Mouse (Mus musculus) intestine, embryonic 15.5 days (tissue): Measurements from ENCODE around the gene Sox5. TPM values are rescaled to one million over a fixed set of nuclear protein-coding genes. Genes with fewer than 3 reads are reported as not detected.
"Not testable (repeated sequence)": the region's sequence is repeated elsewhere in the genome, so short reads cannot be mapped to it uniquely, and the experiment has no call there.

Experiments
- ATAC-seq: fragments of 200-750 bp; cut with Nextera tagmentation; 2 replicates; pipeline ENCODE4 v1.8.0; 2017; ENCODE audit warnings: moderate TSS enrichment, moderate library complexity
- H3K27ac ChIP-seq: fragments of 300-500 bp; sonication (generic); 2 replicates; pipeline ENCODE4 v1.5.1; 2015; ENCODE audit warnings: mild to moderate bottlenecking, inconsistent platforms
- H3K27me3 ChIP-seq: fragments of 300-500 bp; sonication (generic); replicated peaks from 2 replicates; pipeline ENCODE4 v1.6.1; 2015; ENCODE audit warnings: inconsistent platforms
- H3K36me3 ChIP-seq: fragments of 300-500 bp; sonication (generic); 2 replicates; pipeline ENCODE4 v1.6.1; 2015; ENCODE audit warnings: inconsistent platforms
- H3K4me1 ChIP-seq: fragments of 300-500 bp; sonication (generic); replicated peaks from 2 replicates; pipeline ENCODE4 v1.6.1; 2015; ENCODE audit warnings: inconsistent platforms
- H3K4me2 ChIP-seq: fragments of 300-500 bp; sonication (generic); replicated peaks from 2 replicates; pipeline ENCODE4 v1.6.1; 2015; ENCODE audit warnings: mild to moderate bottlenecking, inconsistent platforms
- H3K4me3 ChIP-seq: fragments of 300-500 bp; sonication (generic); replicated peaks from 2 replicates; pipeline ENCODE4 v1.5.1; 2015; ENCODE audit warnings: inconsistent platforms
- H3K9ac ChIP-seq: fragments of 300-500 bp; sonication (generic); 2 replicates; pipeline ENCODE4 v1.6.1; 2015; ENCODE audit warnings: inconsistent platforms
- H3K9me3 ChIP-seq: fragments of 300-500 bp; sonication (generic); 2 replicates; pipeline ENCODE4 v1.6.1; 2016; ENCODE audit warnings: inconsistent platforms
- WGBS: fragments of 180-500 bp; shearing (Covaris S2); methylation state at CpG from one replicate; pipeline ENCODE4 v1.1.7; 2015; 5-methylcytosine and 5-hydroxymethylcytosine counted together
- polyA plus RNA-seq: library from polyadenylated mRNA; unstranded; fragments of >200 nt; fragmentation: Nextera tagmentation; extraction: Ambion mirVana; gene quantifications from 2 replicates; pipeline ENCODE4 v1.2.1, GENCODE M21; 2015

The Sox5 gene
- polyA plus RNA-seq, 1 experiment from 2014 or later = 12.9 TPM

GRCm38 (mm10) chr6:144283191-144283590, 498.6 kb downstream of the Sox5 start:
- Histone ChIP-seq H3K27me3 (no peaks in the 10 kb centered on the region), H3K4me1 (no peaks in the 10 kb centered on the region), H3K27ac (no peak overlapping the region), H3K36me3 (no peaks in the 10 kb centered on the region), H3K9me3 (no peaks in the 10 kb centered on the region), H3K4me3 (no peak overlapping the region), H3K4me2 (no peak overlapping the region), H3K9ac (no peak overlapping the region)
- no peak for ATAC-seq
- WGBS = 58% methylated on average over 8 of the region's 8 CpGs

- Histone ChIP-seq H3K36me3 (no peaks in the 10 kb centered on the region), H3K9me3 (no peaks in the 10 kb centered on the region), H3K4me3 (no peak overlapping the region), H3K4me2 (no peak overlapping the region), H3K9ac (no peak overlapping the region), H3K27me3 (no peaks in the 10 kb centered on the region), H3K27ac (no peak overlapping the region), H3K4me1 (no peaks in the 10 kb centered on the region)
- WGBS = 73% methylated on average over 12 of the region's 12 CpGs
- ATAC-seq = no peak
These were observed 499.0 kb downstream of the Sox5 start for GRCm38 (mm10) chr6:144282756-144283155.

GRCm38 (mm10) chr6:144281661-144282060, 500.1 kb downstream of the Sox5 start:
- H3K4me2 ChIP-seq = no peak overlapping the region
- H3K9me3 ChIP-seq = no peaks in the 10 kb centered on the region
- WGBS = 86% methylated on average over 3 of the region's 3 CpGs
- no peak overlapping the region for H3K4me3 ChIP-seq
- no peak for ATAC-seq
- no peaks in the 10 kb centered on the region for H3K27me3 ChIP-seq
- no peak overlapping the region for H3K27ac ChIP-seq
- no peaks in the 10 kb centered on the region for H3K4me1 ChIP-seq
- H3K9ac ChIP-seq = no peak overlapping the region
- no peaks in the 10 kb centered on the region for H3K36me3 ChIP-seq

- no peaks in the 10 kb centered on the region for H3K9me3 ChIP-seq
- no peak for ATAC-seq
- no peaks in the 10 kb centered on the region for H3K27me3 ChIP-seq
- no peak overlapping the region for H3K27ac ChIP-seq
- H3K36me3 ChIP-seq = no peaks in the 10 kb centered on the region
- H3K4me1 ChIP-seq = no peaks in the 10 kb centered on the region
- H3K4me3 ChIP-seq = no peak overlapping the region
- no peak overlapping the region for H3K9ac ChIP-seq
- H3K4me2 ChIP-seq = no peak overlapping the region
- 40% methylated on average over 13 of the region's 13 CpGs for WGBS
These were observed 503.2 kb downstream of the Sox5 start for GRCm38 (mm10) chr6:144278505-144279053.

- not testable (repeated sequence) for H3K4me2 ChIP-seq, H3K4me1 ChIP-seq, H3K27me3 ChIP-seq, H3K36me3 ChIP-seq, H3K9ac ChIP-seq, H3K4me3 ChIP-seq, H3K27ac ChIP-seq, H3K9me3 ChIP-seq
- ATAC-seq = peak; percentile 56
- 47% methylated on average over 4 of the region's 4 CpGs for WGBS
These were observed 508.4 kb downstream of the Sox5 start for GRCm38 (mm10) chr6:144273425-144273824.

GRCm38 (mm10) chr6:144271326-144271725, 510.5 kb downstream of the Sox5 start:
- no peak overlapping the region for H3K4me2 ChIP-seq
- H3K27ac ChIP-seq = no peak overlapping the region
- 0 out of 2 replicates have a peak, but pooled peaks cover 3% of the 10 kb centered on the region for H3K4me1 ChIP-seq
- H3K9ac ChIP-seq = no peak overlapping the region
- H3K27me3 ChIP-seq = no peaks in the 10 kb centered on the region
- no peak for ATAC-seq
- 93% methylated on average over 2 of the region's 2 CpGs for WGBS
- no peaks in the 10 kb centered on the region for H3K36me3 ChIP-seq
- H3K4me3 ChIP-seq = no peak overlapping the region
- H3K9me3 ChIP-seq = no peaks in the 10 kb centered on the region

GRCm38 (mm10) chr6:144270306-144270705, 511.5 kb downstream of the Sox5 start:
- no peak overlapping the region for H3K9ac ChIP-seq
- no peak for ATAC-seq
- no peaks in the 10 kb centered on the region for H3K9me3 ChIP-seq
- H3K27me3 ChIP-seq = no peaks in the 10 kb centered on the region
- H3K4me1 ChIP-seq = 0 out of 2 replicates have a peak, but pooled peaks cover 3% of the 10 kb centered on the region
- H3K27ac ChIP-seq = no peak overlapping the region
- no peaks in the 10 kb centered on the region for H3K36me3 ChIP-seq
- H3K4me3 ChIP-seq = no peak overlapping the region
- no peak overlapping the region for H3K4me2 ChIP-seq
- WGBS = 79% methylated on average over 3 of the region's 3 CpGs

- 48% methylated on average over 4 of the region's 4 CpGs for WGBS
- Histone ChIP-seq H3K9me3 (no peaks in the 10 kb centered on the region), H3K36me3 (no peaks in the 10 kb centered on the region), H3K4me3 (no peak overlapping the region), H3K27me3 (no peaks in the 10 kb centered on the region), H3K9ac (no peak overlapping the region), H3K27ac (no peak overlapping the region), H3K4me2 (no peak overlapping the region), H3K4me1 (0 out of 2 replicates have a peak, but pooled peaks cover 3% of the 10 kb centered on the region)
- ATAC-seq = no peak
These were observed 512.1 kb downstream of the Sox5 start for GRCm38 (mm10) chr6:144269666-144270065.

GRCm38 (mm10) chr6:144265752-144266151, 516.0 kb downstream of the Sox5 start:
- 58% methylated on average over 5 of the region's 5 CpGs for WGBS
- Histone ChIP-seq H3K4me3 (no peak overlapping the region), H3K27ac (no peak overlapping the region), H3K36me3 (no peaks in the 10 kb centered on the region), H3K9me3 (no peaks in the 10 kb centered on the region), H3K9ac (no peak overlapping the region), H3K27me3 (no peaks in the 10 kb centered on the region), H3K4me1 (0 out of 2 replicates have a peak, but pooled peaks cover 7% of the 10 kb centered on the region), H3K4me2 (no peak overlapping the region)
- ATAC-seq = no peak

- 52% methylated on average over 7 of the region's 7 CpGs for WGBS
- H3K9ac ChIP-seq = no peak overlapping the region
- no peak overlapping the region for H3K4me3 ChIP-seq
- no peaks in the 10 kb centered on the region for H3K9me3 ChIP-seq
- no peaks in the 10 kb centered on the region for H3K36me3 ChIP-seq
- H3K27ac ChIP-seq = no peak overlapping the region
- no peak for ATAC-seq
- H3K27me3 ChIP-seq = no peaks in the 10 kb centered on the region
- no peak overlapping the region for H3K4me2 ChIP-seq
- H3K4me1 ChIP-seq = 0 out of 2 replicates have a peak, but pooled peaks cover 7% of the 10 kb centered on the region
These were observed 516.8 kb downstream of the Sox5 start for GRCm38 (mm10) chr6:144265004-144265403.

GRCm38 (mm10) chr6:144264320-144264915, 517.4 kb downstream of the Sox5 start:
- H3K27ac ChIP-seq = no peak overlapping the region
- WGBS = 46% methylated on average over 16 of the region's 16 CpGs

GRCm38 (mm10) chr6:144256500-144256899, 525.3 kb downstream of the Sox5 start:
- no peaks in the 10 kb centered on the region for H3K36me3 ChIP-seq
- no peak; the same call in 1 of the 2 replicates for ATAC-seq
- H3K4me1 ChIP-seq = no peaks in the 10 kb centered on the region
- H3K9ac ChIP-seq = no peak overlapping the region
- no peak overlapping the region for H3K27ac ChIP-seq
- 73% methylated on average over 8 of the region's 8 CpGs for WGBS
- no peak overlapping the region for H3K4me2 ChIP-seq
- H3K9me3 ChIP-seq = no peaks in the 10 kb centered on the region
- H3K27me3 ChIP-seq = no peaks in the 10 kb centered on the region
- no peak overlapping the region for H3K4me3 ChIP-seq

More at GRCm38 (mm10) chr6:144264320-144264915, 517.4 kb downstream of the Sox5 start:
- 0 out of 2 replicates have a peak, but pooled peaks cover 7% of the 10 kb centered on the region for H3K4me1 ChIP-seq
- no peak overlapping the region for H3K9ac ChIP-seq
- peak; percentile 53 for ATAC-seq
- H3K4me2 ChIP-seq = no peak overlapping the region
- H3K27me3 ChIP-seq = no peaks in the 10 kb centered on the region
- H3K36me3 ChIP-seq = no peaks in the 10 kb centered on the region
- no peak overlapping the region for H3K4me3 ChIP-seq
- no peaks in the 10 kb centered on the region for H3K9me3 ChIP-seq

GRCm38 (mm10) chr6:144252191-144252718, 529.5 kb downstream of the Sox5 start:
- Histone ChIP-seq H3K4me1 (no peaks in the 10 kb centered on the region), H3K9ac (no peak overlapping the region), H3K27me3 (no peaks in the 10 kb centered on the region), H3K4me2 (no peak overlapping the region), H3K9me3 (no peaks in the 10 kb centered on the region), H3K4me3 (no peak overlapping the region), H3K36me3 (no peaks in the 10 kb centered on the region), H3K27ac (no peak overlapping the region)
- no peak for ATAC-seq
- 72% methylated on average over 7 of the region's 7 CpGs for WGBS
